Mouse (Mus musculus) heart, embryonic 11.5 days (tissue): Measurements from ENCODE around the gene Bcl11a. TPM values are rescaled to one million over a fixed set of nuclear protein-coding genes. Genes with fewer than 3 reads are reported as not detected.

Experiments used
- ATAC-seq: fragments of 200-750 bp; cut with Nextera tagmentation; replicated peaks from 2 replicates; pipeline ENCODE4 v1.8.0; 2017; ENCODE audit warnings: moderate library complexity; ENCODE audit not compliant: insufficient number of reproducible peaks, low FRiP score, low TSS enrichment
- H3K27ac ChIP-seq: fragments of 300-500 bp; sonication (generic); 2 replicates; pipeline ENCODE4 v1.5.1; 2014; ENCODE audit warnings: mild to moderate bottlenecking, low read depth, low read length
- H3K27me3 ChIP-seq: fragments of 300-500 bp; sonication (generic); 2 replicates; pipeline ENCODE4 v1.6.1; 2014; ENCODE audit warnings: mild to moderate bottlenecking, low read length, mixed read lengths; ENCODE audit not compliant: control insufficient read depth, insufficient read depth
- H3K36me3 ChIP-seq: fragments of 300-500 bp; sonication (generic); 2 replicates; pipeline ENCODE4 v1.6.1; 2014; ENCODE audit warnings: mild to moderate bottlenecking, low read length, moderate library complexity, mixed read lengths; ENCODE audit not compliant: control insufficient read depth, insufficient read depth
- H3K4me1 ChIP-seq: fragments of 300-500 bp; sonication (generic); 2 replicates; pipeline ENCODE4 v1.6.1; 2014; ENCODE audit warnings: low read length; ENCODE audit not compliant: control insufficient read depth, insufficient read depth
- H3K4me2 ChIP-seq: fragments of 300-500 bp; sonication (generic); 2 replicates; pipeline ENCODE4 v1.6.1; 2014; ENCODE audit warnings: mild to moderate bottlenecking, moderate library complexity
- H3K4me3 ChIP-seq: fragments of 300-500 bp; sonication (generic); 2 replicates; pipeline ENCODE4 v1.5.1; 2014; ENCODE audit warnings: low read depth, low read length
- H3K9ac ChIP-seq: fragments of 300-500 bp; sonication (generic); 2 replicates; pipeline ENCODE4 v1.6.1; 2014; ENCODE audit warnings: mild to moderate bottlenecking, low read depth, low read length, moderate library complexity
- H3K9me3 ChIP-seq: fragments of 300-500 bp; sonication (generic); replicated peaks from 2 replicates; pipeline ENCODE4 v1.6.1; 2016; ENCODE audit warnings: low read length; ENCODE audit not compliant: control insufficient read depth
- WGBS: fragments of 180-500 bp; shearing (Covaris S2); extraction: QIAGEN DNeasy Blood & Tissue Kit; methylation state at CpG from one replicate; pipeline ENCODE4 v1.1.7; 2014; ENCODE audit not compliant: insufficient replicate concordance; 5-methylcytosine and 5-hydroxymethylcytosine counted together
- polyA plus RNA-seq: library from polyadenylated mRNA; unstranded; fragments of >200 nt; fragmentation: Nextera tagmentation; extraction: Ambion mirVana; gene quantifications from 2 replicates; pipeline ENCODE4 v1.2.1, GENCODE M21; 2014

Gene Bcl11a
- polyA plus RNA-seq, 1 experiment from 2014 or later = 21.7 TPM

DNA sequence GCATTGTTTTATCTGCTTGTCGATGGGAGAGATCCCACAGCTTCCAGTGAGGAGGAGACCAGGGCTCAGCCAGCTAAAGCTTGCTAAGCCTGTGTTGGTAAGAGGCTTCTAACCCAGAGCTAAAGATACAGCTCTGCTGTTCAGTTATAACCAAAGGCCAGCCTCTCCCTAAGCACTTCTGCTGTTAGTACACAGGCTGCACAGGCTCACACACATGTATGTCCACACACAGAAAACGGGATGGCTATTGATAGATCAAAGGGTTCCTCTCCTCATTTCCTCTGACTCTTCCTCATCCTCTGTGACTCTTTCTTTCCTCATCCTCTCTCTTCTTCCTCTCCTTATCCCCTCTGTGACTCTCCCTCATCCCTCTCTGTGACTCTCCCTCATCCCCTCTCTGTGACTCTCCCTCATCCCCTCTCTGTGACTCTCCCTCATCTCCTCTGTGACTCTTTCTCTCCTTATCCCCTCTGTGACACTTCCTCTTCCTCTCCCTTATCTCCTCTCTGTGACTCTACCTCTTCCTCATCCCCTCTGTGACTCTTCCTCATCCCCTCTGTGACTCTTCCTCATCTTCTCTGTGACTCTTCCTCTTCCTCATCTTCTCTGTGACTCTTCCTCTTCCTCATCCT, 96.4 kb downstream of the Bcl11a start:
- WGBS = 77% methylated on average over 2 of the region's 2 CpGs
- H3K36me3 ChIP-seq = no peaks in the 10 kb centered on the region
- H3K4me2 ChIP-seq = no peak overlapping the region
- ATAC-seq = no peak
- no peak overlapping the region for H3K27ac ChIP-seq
- no peaks in the 10 kb centered on the region for H3K27me3 ChIP-seq
- H3K9me3 ChIP-seq = no peaks in the 10 kb centered on the region; the same call in 1 of the 2 replicates
- H3K4me1 ChIP-seq = no peaks in the 10 kb centered on the region
- no peak overlapping the region for H3K4me3 ChIP-seq
- H3K9ac ChIP-seq = no peak overlapping the region

GRCm38 (mm10) chr11:24177458-24177857, 99.6 kb downstream of the Bcl11a start:
- H3K9me3 ChIP-seq = no peaks in the 10 kb centered on the region; the same call in 1 of the 2 replicates
- WGBS = 80% methylated on average over 4 of the region's 4 CpGs
- H3K4me1 ChIP-seq = no peaks in the 10 kb centered on the region
- no peak overlapping the region for H3K4me2 ChIP-seq
- H3K36me3 ChIP-seq = no peaks in the 10 kb centered on the region
- no peak overlapping the region for H3K4me3 ChIP-seq
- H3K27ac ChIP-seq = no peak overlapping the region
- H3K27me3 ChIP-seq = no peaks in the 10 kb centered on the region
- ATAC-seq = no peak
- no peak overlapping the region for H3K9ac ChIP-seq

- no peak overlapping the region for H3K4me3 ChIP-seq
- no peak overlapping the region for H3K27ac ChIP-seq
- no peaks in the 10 kb centered on the region for H3K4me1 ChIP-seq
- H3K4me2 ChIP-seq = no peak overlapping the region
- 83% methylated on average over 6 of the region's 6 CpGs for WGBS
- ATAC-seq = no peak
- no peaks in the 10 kb centered on the region for H3K27me3 ChIP-seq
- no peaks in the 10 kb centered on the region for H3K36me3 ChIP-seq
- H3K9ac ChIP-seq = no peak overlapping the region
- H3K9me3 ChIP-seq = no peaks in the 10 kb centered on the region; the same call in 1 of the 2 replicates
Observed at GRCm38 (mm10) chr11:24178823-24179476, 101.1 kb downstream of the Bcl11a start.

GRCm38 (mm10) chr11:24180040-24180439, 102.2 kb downstream of the Bcl11a start:
- no peak overlapping the region for H3K9ac ChIP-seq
- no peaks in the 10 kb centered on the region for H3K27me3 ChIP-seq
- ATAC-seq = no peak
- no peaks in the 10 kb centered on the region for H3K36me3 ChIP-seq
- 84% methylated on average over 7 of the region's 7 CpGs for WGBS
- no peaks in the 10 kb centered on the region for H3K4me1 ChIP-seq
- no peak overlapping the region for H3K4me2 ChIP-seq
- no peaks in the 10 kb centered on the region; the same call in 1 of the 2 replicates for H3K9me3 ChIP-seq
- H3K4me3 ChIP-seq = no peak overlapping the region
- no peak overlapping the region for H3K27ac ChIP-seq

DNA sequence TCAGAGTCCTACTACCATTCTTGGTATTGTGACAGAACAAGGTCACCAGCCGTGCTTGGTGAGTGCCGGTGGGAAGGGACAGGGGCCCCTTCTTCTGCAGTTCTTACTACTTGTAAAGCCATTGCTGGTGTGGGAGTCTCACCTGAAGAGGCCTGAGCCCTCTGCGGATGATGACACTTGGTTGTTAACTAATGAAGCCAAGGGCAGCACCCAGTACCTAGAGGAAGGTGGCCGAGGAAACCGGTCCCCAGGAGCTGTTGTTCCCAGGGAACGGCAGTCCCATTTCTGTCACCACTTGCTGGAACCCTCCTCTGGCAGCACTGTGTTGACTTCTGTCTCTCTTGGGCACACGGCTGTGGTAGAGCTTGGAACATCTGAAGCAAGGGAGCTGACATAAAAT, 105.6 kb downstream of the Bcl11a start:
- 82% methylated on average over 7 of the region's 7 CpGs for WGBS
- Histone ChIP-seq H3K27me3 (no peaks in the 10 kb centered on the region), H3K36me3 (no peaks in the 10 kb centered on the region), H3K4me1 (no peaks in the 10 kb centered on the region), H3K9me3 (no peaks in the 10 kb centered on the region; the same call in 1 of the 2 replicates), H3K4me3 (no peak overlapping the region), H3K4me2 (no peak overlapping the region), H3K9ac (no peak overlapping the region), H3K27ac (no peak overlapping the region)
- ATAC-seq = no peak

- ATAC-seq = no peak
- H3K27ac ChIP-seq = no peak overlapping the region
Observed at GRCm38 (mm10) chr11:24184932-24185331, 107.1 kb downstream of the Bcl11a start.

GRCm38 (mm10) chr11:24190411-24190810, 112.6 kb downstream of the Bcl11a start:
- WGBS = 82% methylated on average over 3 of the region's 3 CpGs
- H3K4me3 ChIP-seq = no peak overlapping the region
- no peak overlapping the region for H3K27ac ChIP-seq
- no peaks in the 10 kb centered on the region for H3K27me3 ChIP-seq
- 0 out of 2 replicates have a peak, but pooled peaks cover 3% of the 10 kb centered on the region for H3K4me1 ChIP-seq
- no peaks in the 10 kb centered on the region for H3K9me3 ChIP-seq
- no peaks in the 10 kb centered on the region for H3K36me3 ChIP-seq
- H3K9ac ChIP-seq = no peak overlapping the region
- H3K4me2 ChIP-seq = no peak overlapping the region
- ATAC-seq = no peak

More at GRCm38 (mm10) chr11:24184932-24185331, 107.1 kb downstream of the Bcl11a start:
- Histone ChIP-seq H3K4me2 (no peak overlapping the region), H3K36me3 (no peaks in the 10 kb centered on the region), H3K9ac (no peak overlapping the region), H3K9me3 (no peaks in the 10 kb centered on the region), H3K4me1 (no peaks in the 10 kb centered on the region), H3K27me3 (no peaks in the 10 kb centered on the region), H3K4me3 (no peak overlapping the region)
- WGBS = 57% methylated on average over 5 of the region's 5 CpGs

DNA sequence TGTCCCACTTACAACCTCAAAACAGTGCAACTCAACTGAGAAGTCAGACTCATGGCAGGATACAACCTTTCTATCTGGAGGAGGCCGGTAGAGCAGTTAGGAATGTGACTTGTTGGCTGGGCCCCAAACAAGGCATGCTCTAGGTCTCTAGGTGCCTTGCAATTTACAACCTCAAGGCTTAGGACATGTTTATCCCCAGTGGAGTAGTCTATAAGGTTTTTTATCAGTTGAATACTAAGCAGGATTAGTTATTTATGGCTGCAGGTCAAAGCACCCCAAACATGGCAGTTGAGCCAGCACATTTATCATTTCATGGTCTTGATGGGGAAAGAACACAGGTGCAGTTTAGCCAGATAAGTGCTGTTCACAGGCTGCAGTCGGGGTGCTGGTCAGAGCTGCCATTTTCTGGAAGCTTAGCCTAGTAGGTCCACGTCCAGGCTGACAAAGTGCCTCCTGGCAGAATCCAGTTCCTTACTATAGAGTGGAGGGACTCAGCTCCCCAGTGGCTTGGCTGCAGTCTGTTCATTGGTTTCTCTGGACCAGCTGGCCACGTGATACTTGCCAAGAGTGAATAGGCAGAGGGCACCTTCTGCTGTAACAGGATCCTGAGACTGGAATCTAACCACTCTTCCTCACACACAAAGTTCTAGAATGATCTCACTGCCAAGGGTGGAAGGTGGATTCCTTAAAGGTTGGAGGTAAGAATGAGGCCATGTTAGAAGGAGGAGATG, 118.8 kb downstream of the Bcl11a start:
- Histone ChIP-seq H3K9me3 (no peaks in the 10 kb centered on the region), H3K36me3 (no peaks in the 10 kb centered on the region; the same call in 1 of the 2 replicates), H3K27me3 (no peaks in the 10 kb centered on the region), H3K4me3 (no peak overlapping the region), H3K27ac (no peak overlapping the region), H3K4me2 (no peak overlapping the region), H3K4me1 (peaks cover 3% of the 10 kb centered on the region; the same call in 1 of the 2 replicates), H3K9ac (no peak overlapping the region)
- ATAC-seq = no peak
- 72% methylated on average over 4 of the region's 4 CpGs for WGBS
